Mouse (Mus musculus) neural tube, embryonic 14.5 days (tissue): Measurements from ENCODE around the gene Meiob. TPM values are rescaled to one million over a fixed set of nuclear protein-coding genes. Genes with fewer than 3 reads are reported as not detected.

Experiments
- ATAC-seq: fragments of 200-750 bp; cut with Nextera tagmentation; 2 replicates; pipeline ENCODE4 v1.8.0; 2017; ENCODE audit warnings: low read depth, mild to moderate bottlenecking, moderate TSS enrichment, moderate library complexity
- H3K27ac ChIP-seq: fragments of 300-500 bp; sonication (generic); 2 replicates; pipeline ENCODE4 v1.5.1; 2014; ENCODE audit warnings: low read depth, mild to moderate bottlenecking, control low read depth, low read length, moderate library complexity, mixed read lengths
- H3K27me3 ChIP-seq: fragments of 300-500 bp; sonication (generic); 2 replicates; pipeline ENCODE4 v1.6.1; 2014; ENCODE audit warnings: low read length; ENCODE audit not compliant: control insufficient read depth, insufficient read depth
- H3K36me3 ChIP-seq: fragments of 300-500 bp; sonication (generic); 2 replicates; pipeline ENCODE4 v1.6.1; 2014; ENCODE audit warnings: low read length, mixed read lengths; ENCODE audit not compliant: control insufficient read depth, insufficient read depth
- H3K4me1 ChIP-seq: fragments of 300-500 bp; sonication (generic); 2 replicates; pipeline ENCODE4 v1.6.1; 2014; ENCODE audit warnings: low read length; ENCODE audit not compliant: control insufficient read depth, insufficient read depth
- H3K4me2 ChIP-seq: fragments of 300-500 bp; sonication (generic); 2 replicates; pipeline ENCODE4 v1.6.1; 2014; ENCODE audit warnings: mild to moderate bottlenecking, low read depth, low read length, control low read depth
- H3K4me3 ChIP-seq: fragments of 300-500 bp; sonication (generic); 2 replicates; pipeline ENCODE4 v1.5.1; 2014; ENCODE audit warnings: low read depth, low read length, control low read depth, mixed read lengths
- H3K9ac ChIP-seq: fragments of 300-500 bp; sonication (generic); replicated peaks from 2 replicates; pipeline ENCODE4 v1.6.1; 2014; ENCODE audit warnings: low read depth, mild to moderate bottlenecking, control low read depth, low read length, mixed read lengths
- H3K9me3 ChIP-seq: fragments of 300-500 bp; sonication (generic); 2 replicates; pipeline ENCODE4 v1.6.1; 2016; ENCODE audit warnings: low read length; ENCODE audit not compliant: control insufficient read depth
- WGBS: fragments of 180-500 bp; shearing (Covaris S2); extraction: QIAGEN DNeasy Blood & Tissue Kit; methylation state at CpG from one replicate; pipeline ENCODE4 v1.1.7; 2014; 5-methylcytosine and 5-hydroxymethylcytosine counted together
- polyA plus RNA-seq: library from polyadenylated mRNA; unstranded; fragments of >200 nt; fragmentation: Nextera tagmentation; extraction: Ambion mirVana; gene quantifications from 2 replicates; pipeline ENCODE4 v1.2.1, GENCODE M21; 2014

Meiob gene
- polyA plus RNA-seq, 1 experiment from 2014 or later = not detected

GRCm38 (mm10) chr17:24812215-24812614 lies 8.1 kb downstream of the Meiob start:
- H3K4me2 ChIP-seq = no peak overlapping the region
- H3K36me3 ChIP-seq = no peaks in the 10 kb centered on the region
- peaks cover 4% of the 10 kb centered on the region; the same call in 1 of the 2 replicates for H3K27me3 ChIP-seq
- WGBS = 28% methylated on average over 2 of the region's 2 CpGs
- no peak overlapping the region for H3K27ac ChIP-seq
- H3K4me3 ChIP-seq = no peak overlapping the region
- ATAC-seq = no peak
- no peak overlapping the region for H3K9ac ChIP-seq
- H3K9me3 ChIP-seq = no peaks in the 10 kb centered on the region
- H3K4me1 ChIP-seq = no peaks in the 10 kb centered on the region

DNA sequence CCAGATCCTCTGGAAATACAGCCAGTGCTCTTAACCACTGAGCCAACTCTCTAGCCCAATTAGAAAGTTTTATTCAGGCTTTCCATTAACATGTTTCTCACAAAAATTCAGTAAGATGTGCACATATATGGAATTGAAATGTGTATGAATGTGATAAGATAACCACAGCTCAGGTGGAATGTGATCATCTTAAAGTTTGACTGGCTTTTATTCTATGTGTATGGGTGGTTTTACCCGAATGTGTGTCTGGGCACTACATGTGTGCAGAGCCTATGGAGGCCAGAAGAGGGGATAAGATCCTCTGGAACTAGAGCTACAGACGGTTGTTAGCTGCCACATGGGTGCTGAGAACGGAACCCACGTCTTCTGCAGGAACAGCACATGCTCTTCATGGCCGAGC lies 11.2 kb downstream of the Meiob start:
- ATAC-seq = no peak
- no peak overlapping the region for H3K4me2 ChIP-seq
- peaks cover 4% of the 10 kb centered on the region; the same call in 1 of the 2 replicates for H3K27me3 ChIP-seq
- H3K4me3 ChIP-seq = no peak overlapping the region
- H3K27ac ChIP-seq = no peak overlapping the region
- no peaks in the 10 kb centered on the region for H3K36me3 ChIP-seq
- H3K9ac ChIP-seq = no peak overlapping the region
- 80% methylated on average over 5 of the region's 5 CpGs for WGBS
- H3K4me1 ChIP-seq = no peaks in the 10 kb centered on the region
- H3K9me3 ChIP-seq = no peaks in the 10 kb centered on the region

DNA sequence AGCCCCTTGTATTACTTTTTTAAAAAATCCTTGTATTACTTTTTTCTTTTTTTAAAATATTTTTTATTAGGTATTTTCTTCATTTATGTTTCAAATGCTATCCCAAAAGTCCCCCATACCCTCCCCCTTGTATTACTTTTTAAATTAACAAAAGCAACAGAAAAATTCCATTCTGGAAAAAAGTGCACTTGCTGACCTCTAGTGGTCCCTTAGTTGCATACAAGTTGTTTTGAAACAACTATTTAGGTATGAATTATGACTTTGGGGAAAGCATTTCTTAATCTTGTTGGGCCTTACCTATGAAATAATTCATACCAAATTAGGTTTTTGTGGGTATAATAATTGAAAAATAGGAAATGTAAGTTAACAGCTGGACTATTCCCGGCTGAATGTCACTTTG lies 13.4 kb downstream of the Meiob start:
- H3K4me3 ChIP-seq = no peak overlapping the region
- H3K9ac ChIP-seq = no peak overlapping the region
- 42% methylated on average over 1 of the region's 1 CpGs for whole genome bisulfite sequencing
- H3K36me3 ChIP-seq = no peaks in the 10 kb centered on the region
- H3K4me1 ChIP-seq = no peaks in the 10 kb centered on the region
- no peak overlapping the region for H3K27ac ChIP-seq
- no peaks in the 10 kb centered on the region for H3K27me3 ChIP-seq
- no peaks in the 10 kb centered on the region for H3K9me3 ChIP-seq
- no peak overlapping the region for H3K4me2 ChIP-seq
- ATAC-seq = no peak

- Histone ChIP-seq H3K9ac (no peak overlapping the region), H3K4me3 (no peak overlapping the region), H3K27ac (no peak overlapping the region), H3K4me2 (no peak overlapping the region), H3K9me3 (no peaks in the 10 kb centered on the region), H3K36me3 (no peaks in the 10 kb centered on the region), H3K4me1 (no peaks in the 10 kb centered on the region), H3K27me3 (no peaks in the 10 kb centered on the region)
- no peak for ATAC-seq
- WGBS = 63% methylated on average over 6 of the region's 6 CpGs
Measured at GRCm38 (mm10) chr17:24818172-24818571, 14.1 kb downstream of the Meiob start.

DNA sequence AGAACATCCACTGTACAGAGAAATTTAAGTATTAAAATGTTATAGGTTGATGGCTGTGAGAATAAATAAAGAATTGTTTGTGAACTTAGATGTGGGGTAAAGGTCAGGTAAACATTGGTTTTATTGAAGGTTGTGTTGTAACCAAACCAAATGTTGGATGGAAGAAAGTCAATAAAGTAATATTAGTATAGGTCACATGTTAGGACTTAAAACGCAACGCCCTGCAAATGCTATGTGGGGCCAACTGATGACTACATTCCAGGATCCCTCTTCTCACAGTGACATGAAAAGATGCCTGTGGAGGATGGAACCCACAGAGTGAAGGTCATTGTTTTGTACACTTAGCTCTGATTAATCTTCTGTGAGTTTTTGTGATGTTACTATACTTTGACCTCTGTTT lies 15.4 kb downstream of the Meiob start:
- Histone ChIP-seq H3K4me1 (no peaks in the 10 kb centered on the region), H3K4me3 (no peak overlapping the region), H3K27ac (no peak overlapping the region), H3K4me2 (no peak overlapping the region), H3K36me3 (no peaks in the 10 kb centered on the region), H3K9ac (no peak overlapping the region), H3K27me3 (no peaks in the 10 kb centered on the region), H3K9me3 (no peaks in the 10 kb centered on the region)
- WGBS = 79% methylated on average over 2 of the region's 2 CpGs
- no peak for ATAC-seq

GRCm38 (mm10) chr17:24821351-24822280 lies 17.5 kb downstream of the Meiob start:
- Histone ChIP-seq H3K9me3 (no peaks in the 10 kb centered on the region), H3K36me3 (no peaks in the 10 kb centered on the region), H3K4me2 (no peak overlapping the region), H3K4me3 (no peak overlapping the region), H3K27ac (no peak overlapping the region), H3K4me1 (no peaks in the 10 kb centered on the region), H3K27me3 (no peaks in the 10 kb centered on the region), H3K9ac (no peak overlapping the region)
- 47% methylated on average over 3 of the region's 3 CpGs for WGBS
- no peak for ATAC-seq

DNA sequence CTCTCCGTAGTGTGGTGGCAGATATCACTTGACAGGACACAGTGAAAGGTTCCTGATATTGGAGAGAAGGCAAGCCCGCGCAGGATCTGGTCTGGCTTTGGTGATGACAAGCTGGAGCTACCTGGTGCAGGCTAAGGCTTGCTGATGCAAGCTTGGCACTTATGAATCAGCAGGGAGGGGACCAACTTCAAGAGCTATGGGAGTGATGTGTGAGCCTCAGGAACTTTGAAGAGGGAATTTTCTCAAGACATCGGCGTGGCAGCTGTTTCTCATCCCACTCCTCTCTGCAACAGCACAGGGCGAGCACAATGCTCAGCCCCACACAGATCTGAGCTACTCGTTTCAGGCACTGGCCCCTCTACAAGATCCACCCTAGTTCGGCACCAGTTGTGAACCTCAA lies 35.8 kb downstream of the Meiob start, which contains the start of gene Hagh:
Hagh (plus strand) TSS at position 302 of the 400 bp plus-strand sequence.
- no peaks in the 10 kb centered on the region for H3K9me3 ChIP-seq
- ATAC-seq = no peak
- H3K9ac ChIP-seq = no peak within 1 kb of the TSS
- H3K27me3 ChIP-seq = no peaks in the 10 kb centered on the region
- no peak within 1 kb of the TSS for H3K27ac ChIP-seq
- no peaks in the 10 kb centered on the region for H3K36me3 ChIP-seq
- H3K4me2 ChIP-seq = no peak within 1 kb of the TSS
- H3K4me1 ChIP-seq = no peaks in the 10 kb centered on the region
- 77% methylated on average over 8 of the region's 8 CpGs for WGBS
- H3K4me3 ChIP-seq = no peak within 1 kb of the TSS

DNA sequence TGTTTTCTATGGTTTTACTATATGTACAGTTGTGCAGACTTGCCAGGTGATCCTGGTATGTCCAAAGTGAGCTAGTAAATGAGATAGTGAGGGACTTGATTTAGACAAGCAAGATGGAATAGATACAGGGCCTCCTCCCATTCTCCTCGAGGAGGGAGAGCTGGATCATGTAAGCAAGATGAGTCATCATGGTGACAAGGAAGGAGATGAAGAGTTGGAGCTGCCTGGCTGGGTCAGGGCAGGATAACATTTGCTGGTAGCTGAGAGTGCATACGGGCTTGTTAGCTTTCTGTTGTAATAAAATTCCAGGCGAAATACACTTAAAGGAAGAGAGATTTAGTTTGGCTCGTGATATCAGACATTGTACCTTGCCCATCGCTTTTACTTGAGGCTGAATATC lies 36.3 kb downstream of the Meiob start:
- 66% methylated on average over 5 of the region's 5 CpGs for WGBS
- Histone ChIP-seq H3K36me3 (no peaks in the 10 kb centered on the region), H3K9ac (no peak overlapping the region), H3K9me3 (no peaks in the 10 kb centered on the region), H3K27me3 (no peaks in the 10 kb centered on the region; the same call in 1 of the 2 replicates), H3K4me2 (no peak overlapping the region), H3K4me1 (no peaks in the 10 kb centered on the region), H3K4me3 (no peak overlapping the region), H3K27ac (no peak overlapping the region)
- ATAC-seq = no peak

DNA sequence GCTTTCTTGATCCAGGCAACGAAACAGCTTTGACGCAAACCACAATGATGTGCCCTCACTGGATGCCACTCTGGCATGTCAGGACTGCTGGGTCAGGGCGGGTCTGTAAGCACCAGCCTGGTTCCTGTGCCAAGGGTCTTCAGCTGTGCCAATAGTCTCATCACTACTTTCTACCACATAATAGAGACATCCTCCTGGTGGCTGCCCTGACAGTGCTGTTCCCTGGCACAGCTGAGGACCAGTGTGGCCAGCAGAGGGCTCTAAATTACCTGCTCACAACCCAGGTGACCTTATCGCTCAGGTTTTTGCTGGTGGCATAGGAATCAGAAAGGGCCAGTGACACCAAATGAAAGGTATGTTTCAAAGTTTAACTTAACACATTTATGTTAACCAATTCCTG lies 37.0 kb downstream of the Meiob start:
- Histone ChIP-seq H3K27ac (no peak overlapping the region), H3K27me3 (no peaks in the 10 kb centered on the region; the same call in 1 of the 2 replicates), H3K9me3 (no peaks in the 10 kb centered on the region), H3K4me2 (no peak overlapping the region), H3K4me3 (no peak overlapping the region), H3K4me1 (no peaks in the 10 kb centered on the region), H3K36me3 (no peaks in the 10 kb centered on the region), H3K9ac (no peak overlapping the region)
- 49% methylated on average over 4 of the region's 4 CpGs for WGBS
- ATAC-seq = no peak
